Mouse (Mus musculus): Measurements from ENCODE around the gene Eif3b. TPM values are rescaled to one million over a fixed set of nuclear protein-coding genes. Genes with fewer than 3 reads are reported as not detected.

Eif3b gene
- polyA plus RNA-seq, 1 experiment, result 220 TPM

DNA sequence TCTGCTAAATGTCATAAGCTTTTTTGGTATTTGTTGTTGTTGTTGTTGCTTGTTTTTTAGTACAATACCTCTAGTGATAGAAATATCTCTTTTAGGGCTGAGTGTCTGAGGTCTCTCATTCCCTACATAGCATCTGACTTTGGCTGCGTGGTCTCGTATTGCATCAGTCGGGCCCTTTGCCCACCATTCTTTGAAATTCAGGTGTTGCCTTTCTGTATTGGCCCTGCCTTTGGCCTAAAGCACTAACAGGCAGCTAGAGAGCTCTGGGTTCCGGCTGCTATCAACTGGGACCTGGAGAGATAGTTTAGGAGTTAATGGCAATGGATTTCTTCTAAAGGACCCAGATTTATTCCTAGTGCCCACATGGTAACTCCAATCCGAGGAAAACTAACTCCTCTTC, 27.1 kb upstream of the Eif3b start:
- H3K4me2 ChIP-seq (ENCODE audit: low read depth), result no peak overlapping the region
- peaks cover 18% of the 10 kb centered on the region for H3K79me2 ChIP-seq (ENCODE audit: control insufficient read depth, insufficient read depth)
- H3K4me3 ChIP-seq, result no peak overlapping the region
- no peaks in the 10 kb centered on the region for H3K27me3 ChIP-seq (ENCODE audit: control insufficient read depth, insufficient read depth, insufficient read length)
- no peak overlapping the region for H3ac ChIP-seq (ENCODE audit: control insufficient read depth, insufficient read length)
- H3K36me3 ChIP-seq (ENCODE audit: control insufficient read depth, insufficient read depth), result no peaks in the 10 kb centered on the region
- TF ChIP-seq SRF (IDR thresholded peaks at IDR 0.05; ENCODE audit: control insufficient read depth, insufficient read length, low read depth), result no peak
- no peak for TF ChIP-seq TCF3 (IDR thresholded peaks at IDR 0.05; ENCODE audit: insufficient read length, low read depth)
- no peak for TF ChIP-seq POLR2A (IDR thresholded peaks at IDR 0.05; ENCODE audit: insufficient read length, low read depth)
- TF ChIP-seq REST (IDR thresholded peaks at IDR 0.05; ENCODE audit: insufficient read depth, insufficient read length), result no peak
- TF ChIP-seq CEBPB (IDR thresholded peaks at IDR 0.05; ENCODE audit: insufficient read depth, poor library complexity, severe bottlenecking), result no peak
- TF ChIP-seq POLR2AphosphoS2 (IDR thresholded peaks at IDR 0.05; ENCODE audit: insufficient read length, low read depth), result no peak
- no peak for TF ChIP-seq MYOG (IDR thresholded peaks at IDR 0.05; ENCODE audit: control insufficient read depth in 1 of 3, insufficient read depth in 1 of 3, insufficient read length in 2 of 3, low read depth in 2 of 3)
- no peak for TF ChIP-seq TCF12 (IDR thresholded peaks at IDR 0.05; ENCODE audit: insufficient read depth, poor library complexity, severe bottlenecking)
- no peak for TF ChIP-seq MYOD1 (IDR thresholded peaks at IDR 0.05; ENCODE audit: control insufficient read depth in 1 of 3, insufficient read length in 2 of 3, low read depth in 2 of 3)
- TF ChIP-seq MAX (IDR thresholded peaks at IDR 0.05; ENCODE audit: low read depth), result no peak
- TF ChIP-seq E2F4 (IDR thresholded peaks at IDR 0.05; ENCODE audit: insufficient read depth), result no peak
- TF ChIP-seq USF1 (IDR thresholded peaks at IDR 0.05; ENCODE audit: low read depth), result no peak

DNA sequence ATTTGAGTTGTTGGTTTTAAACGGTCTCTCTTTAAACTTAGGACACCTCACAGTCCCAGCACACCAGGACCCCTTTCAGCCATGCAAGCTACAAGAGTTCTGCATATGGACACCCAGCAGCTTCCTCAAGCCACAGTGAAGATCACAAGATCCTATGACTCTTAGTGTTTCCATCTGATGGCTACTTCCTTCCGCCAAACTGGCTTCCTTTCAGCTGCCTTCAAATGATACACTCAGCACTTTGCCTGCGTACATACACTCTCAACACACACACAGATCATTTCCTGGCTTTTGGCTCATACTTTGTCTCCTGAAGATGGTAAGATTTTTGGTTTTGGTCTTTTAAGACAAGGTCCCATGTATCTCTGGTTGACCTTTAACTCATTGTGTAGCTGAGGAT, 26.4 kb upstream of the Eif3b start:
- Histone ChIP-seq H3K36me3 (ENCODE audit: control insufficient read depth, insufficient read depth) (no peaks in the 10 kb centered on the region), H3K79me2 (ENCODE audit: control insufficient read depth, insufficient read depth) (peaks cover 11% of the 10 kb centered on the region), H3K4me2 (ENCODE audit: low read depth) (no peak overlapping the region), H3ac (ENCODE audit: control insufficient read depth, insufficient read length) (no peak overlapping the region), H3K4me3 (no peak overlapping the region), H3K27me3 (ENCODE audit: control insufficient read depth, insufficient read depth, insufficient read length) (no peaks in the 10 kb centered on the region)
- TF ChIP-seq TCF12 (IDR thresholded peaks at IDR 0.05; ENCODE audit: insufficient read depth, poor library complexity, severe bottlenecking), result no peak

DNA sequence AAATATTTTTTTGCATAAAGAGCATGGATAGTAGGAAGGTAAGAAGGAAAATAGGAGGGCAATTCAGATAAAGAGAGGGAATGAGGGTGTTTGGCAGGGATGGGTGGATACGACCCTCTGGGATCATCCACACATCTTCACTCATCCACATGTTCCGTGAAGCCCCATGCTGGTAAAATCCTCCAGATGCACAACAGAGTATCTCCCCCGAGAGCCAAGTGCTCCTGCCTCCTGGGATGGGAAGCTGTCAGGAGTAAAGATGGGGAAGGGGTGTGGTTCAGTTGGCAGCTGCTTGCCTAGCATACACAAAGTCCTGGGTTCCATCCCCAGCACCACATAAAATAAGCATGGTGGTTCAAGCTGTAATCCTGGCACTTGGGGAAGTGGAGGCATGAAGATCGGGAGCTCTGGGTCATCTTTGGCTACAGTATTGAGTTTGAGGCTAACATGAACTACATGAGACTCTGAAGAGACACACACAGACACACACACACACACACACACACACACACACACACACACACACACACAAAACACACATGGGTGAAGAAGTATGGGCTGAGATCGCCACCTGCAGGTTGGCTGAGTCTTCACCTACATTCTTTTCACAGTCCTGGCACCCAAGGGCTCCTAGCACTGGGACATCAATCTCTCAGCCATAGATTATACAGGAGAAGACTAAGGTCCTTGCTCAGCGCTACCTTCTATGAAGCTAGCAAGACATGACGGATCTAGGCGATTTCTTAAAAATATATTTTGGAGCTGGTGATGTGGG, 22.8 kb upstream of the Eif3b start:
- Histone ChIP-seq H3K4me2 (ENCODE audit: low read depth) (no peak overlapping the region), H3ac (ENCODE audit: control insufficient read depth, insufficient read length) (no peak overlapping the region), H3K27me3 (ENCODE audit: control insufficient read depth, insufficient read depth, insufficient read length) (no peaks in the 10 kb centered on the region), H3K36me3 (ENCODE audit: control insufficient read depth, insufficient read depth) (no peaks in the 10 kb centered on the region), H3K4me3 (no peak overlapping the region), H3K79me2 (ENCODE audit: control insufficient read depth, insufficient read depth) (no peaks in the 10 kb centered on the region)
- TF ChIP-seq POLR2A (IDR thresholded peaks at IDR 0.05; ENCODE audit: insufficient read length, low read depth), result no peak
- no peak for TF ChIP-seq TCF3 (IDR thresholded peaks at IDR 0.05; ENCODE audit: insufficient read length, low read depth)
- no peak for TF ChIP-seq USF1 (IDR thresholded peaks at IDR 0.05; ENCODE audit: low read depth)
- TF ChIP-seq REST (IDR thresholded peaks at IDR 0.05; ENCODE audit: insufficient read depth, insufficient read length), result no peak
- no peak for TF ChIP-seq MAX (IDR thresholded peaks at IDR 0.05; ENCODE audit: low read depth)

DNA sequence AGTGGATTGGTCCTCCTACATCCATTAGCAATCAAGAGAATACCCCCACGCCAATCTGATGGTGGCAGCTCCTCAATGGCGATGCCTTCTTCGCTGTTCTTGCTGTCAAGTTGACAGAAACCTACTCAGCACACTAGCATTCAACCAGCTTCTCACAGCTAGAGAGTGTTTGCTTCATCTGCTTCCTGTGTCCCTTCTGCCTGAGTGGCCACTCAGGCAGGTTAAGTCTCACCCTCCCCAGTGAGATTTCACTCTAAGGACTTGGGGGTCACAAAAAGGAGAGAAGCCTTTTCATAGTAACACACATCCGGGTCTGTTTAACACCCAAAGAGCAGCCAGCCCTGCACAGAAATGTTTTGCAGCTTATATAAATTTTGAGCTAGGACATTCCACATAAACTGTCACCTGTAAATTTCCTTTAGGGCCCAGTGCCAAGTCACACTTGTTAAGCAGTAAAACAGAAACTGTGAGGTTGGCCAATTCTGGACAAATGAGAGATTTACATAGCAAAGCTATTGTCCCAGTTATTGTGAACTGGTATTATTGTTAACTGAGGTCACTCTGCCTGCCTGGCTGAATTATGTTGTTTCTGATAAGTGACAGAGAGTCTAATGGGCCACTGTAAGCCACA, 16.4 kb upstream of the Eif3b start:
- no peak for TF ChIP-seq USF1 (IDR thresholded peaks at IDR 0.05; ENCODE audit: low read depth)
- no peak for TF ChIP-seq POLR2AphosphoS2 (IDR thresholded peaks at IDR 0.05; ENCODE audit: insufficient read length, low read depth)
- no peak for TF ChIP-seq MYOG (IDR thresholded peaks at IDR 0.05; ENCODE audit: control insufficient read depth in 1 of 3, insufficient read depth in 1 of 3, insufficient read length in 2 of 3, low read depth in 2 of 3)
- no peak for TF ChIP-seq TCF12 (IDR thresholded peaks at IDR 0.05; ENCODE audit: insufficient read depth, poor library complexity, severe bottlenecking)
- no peak for TF ChIP-seq POLR2A (IDR thresholded peaks at IDR 0.05; ENCODE audit: insufficient read length, low read depth)
- Histone ChIP-seq H3ac (ENCODE audit: control insufficient read depth, insufficient read length) (no peak overlapping the region), H3K4me3 (no peak overlapping the region), H3K36me3 (ENCODE audit: control insufficient read depth, insufficient read depth) (no peaks in the 10 kb centered on the region), H3K79me2 (ENCODE audit: control insufficient read depth, insufficient read depth) (no peaks in the 10 kb centered on the region), H3K4me2 (ENCODE audit: low read depth) (no peak overlapping the region), H3K27me3 (ENCODE audit: control insufficient read depth, insufficient read depth, insufficient read length) (peaks cover 11% of the 10 kb centered on the region)

DNA sequence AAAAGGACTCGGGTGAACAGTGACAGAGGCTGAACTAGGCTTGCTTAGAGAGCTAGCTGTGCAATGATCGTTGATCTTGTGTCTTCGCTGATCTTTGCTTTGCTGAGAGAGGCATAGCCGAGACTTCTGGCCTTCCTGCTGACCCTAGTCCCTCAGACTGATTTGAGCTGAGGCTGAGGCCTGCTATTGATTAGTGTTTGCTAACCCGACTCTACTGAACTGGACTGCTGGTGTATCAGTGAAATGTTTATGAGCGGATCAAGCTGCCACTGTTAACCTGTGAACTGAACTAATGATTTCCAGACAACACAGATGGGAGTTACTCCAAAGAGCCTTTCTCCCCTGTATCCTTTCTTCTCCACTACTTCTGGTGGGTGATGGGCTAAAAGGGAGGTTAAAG, 14.0 kb upstream of the Eif3b start:
- no peak overlapping the region for H3K4me3 ChIP-seq
- no peak overlapping the region for H3ac ChIP-seq (ENCODE audit: control insufficient read depth, insufficient read length)
- H3K27me3 ChIP-seq (ENCODE audit: control insufficient read depth, insufficient read depth, insufficient read length), result peaks cover 11% of the 10 kb centered on the region
- H3K4me2 ChIP-seq (ENCODE audit: low read depth), result no peak overlapping the region
- no peak for TF ChIP-seq SRF (IDR thresholded peaks at IDR 0.05; ENCODE audit: control insufficient read depth, insufficient read length, low read depth)
- no peak for TF ChIP-seq MAX (IDR thresholded peaks at IDR 0.05; ENCODE audit: low read depth)
- TF ChIP-seq CEBPB (IDR thresholded peaks at IDR 0.05; ENCODE audit: insufficient read depth, poor library complexity, severe bottlenecking), result no peak
- no peak for TF ChIP-seq TCF12 (IDR thresholded peaks at IDR 0.05; ENCODE audit: insufficient read depth, poor library complexity, severe bottlenecking)
- no peak for TF ChIP-seq TCF3 (IDR thresholded peaks at IDR 0.05; ENCODE audit: insufficient read length, low read depth)
- TF ChIP-seq USF1 (IDR thresholded peaks at IDR 0.05; ENCODE audit: low read depth), result no peak
- TF ChIP-seq E2F4 (IDR thresholded peaks at IDR 0.05; ENCODE audit: insufficient read depth), result no peak
- no peak for TF ChIP-seq POLR2A (IDR thresholded peaks at IDR 0.05; ENCODE audit: insufficient read length, low read depth)
- H3K36me3 ChIP-seq (ENCODE audit: control insufficient read depth, insufficient read depth), result no peaks in the 10 kb centered on the region
- no peaks in the 10 kb centered on the region for H3K79me2 ChIP-seq (ENCODE audit: control insufficient read depth, insufficient read depth)

Measured in myocyte (in vitro differentiated cells).